Mouse (Mus musculus): Measurements from ENCODE around the gene Dexi.

DNA sequence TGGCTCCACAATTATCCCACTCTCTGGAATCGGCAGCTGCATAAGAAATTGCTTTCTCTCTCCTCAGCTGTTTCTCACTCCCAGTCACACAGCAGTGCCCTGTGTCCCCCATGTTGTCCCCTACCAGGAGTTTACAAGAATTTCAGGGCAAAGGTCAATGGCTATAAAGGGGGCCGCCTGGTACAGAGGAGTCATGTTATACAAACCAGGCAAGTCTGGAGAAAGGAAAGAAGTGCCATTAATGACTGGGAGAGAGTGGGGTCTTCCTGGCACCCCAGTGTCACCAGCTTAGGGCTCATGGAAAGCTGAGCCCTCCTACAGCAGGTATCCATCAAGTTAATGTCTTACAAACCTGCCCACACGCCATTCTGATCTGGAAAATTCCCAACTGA lies 88.3 kb downstream of the Dexi start:
- no peak for TF ChIP-seq CTCF (IDR thresholded peaks at IDR 0.05; ENCODE audit: borderline replicate concordance, insufficient read depth, low read depth, low read length)
- no peak for TF ChIP-seq POLR2A (IDR thresholded peaks at IDR 0.05; ENCODE audit: borderline replicate concordance, insufficient read depth, low read length)

All from cerebellum, adult 2 months (tissue).